ENCODE assay signal across 8 mouse cellular contexts in genomic region chr7:118243453-118244385, GRCm38 (mm10). TPM values are rescaled to one million over a fixed set of nuclear protein-coding genes. Genes with fewer than 3 reads are reported as not detected.
DNase-seq lines count a peak whose midpoint lies in the region; ATAC-seq lines count a peak whose summit lies in the region.

TSS of gene Smg1 (minus strand) at chr7:118243670.

- H3K4me2 ChIP-seq in heart, embryonic 14.5 days (ENCODE audit: low read length) = peak within 1 kb of the TSS; percentile 78
- H3K4me2 ChIP-seq in liver, embryonic 13.5 days = peak within 1 kb of the TSS; percentile 89
- peak within 1 kb of the TSS; percentile 74 for H3K4me2 ChIP-seq in stomach, embryonic 16.5 days (ENCODE audit: low read depth, low read length)

- peak within 1 kb of the TSS; percentile 76 to 98 for H3K27ac ChIP-seq in heart, embryonic 14.5 days (replicated peaks in 1 of 2; ENCODE audit: control insufficient read depth in 1 of 2, insufficient read depth in 1 of 2, low read depth in 2 of 2, low read length in 2 of 2)
- peak within 1 kb of the TSS; percentile 97 for H3K27ac ChIP-seq in liver, embryonic 13.5 days
- peak within 1 kb of the TSS; percentile 99 for H3K27ac ChIP-seq in stomach, embryonic 16.5 days (ENCODE audit: low read length)

- H3K36me3 ChIP-seq in heart, embryonic 14.5 days (ENCODE audit: control insufficient read depth, insufficient read depth, low read length) = no peaks in the 10 kb centered on the region
- H3K36me3 ChIP-seq in liver, embryonic 13.5 days = no peaks in the 10 kb centered on the region
- no peaks in the 10 kb centered on the region for H3K36me3 ChIP-seq in stomach, embryonic 16.5 days (ENCODE audit: control insufficient read depth, insufficient read depth, low read length)

- no peaks in the 10 kb centered on the region for H3K27me3 ChIP-seq in heart, embryonic 14.5 days (ENCODE audit: control insufficient read depth, insufficient read depth, low read length)
- H3K27me3 ChIP-seq in liver, embryonic 13.5 days = no peaks in the 10 kb centered on the region
- H3K27me3 ChIP-seq in stomach, embryonic 16.5 days (ENCODE audit: control insufficient read depth, insufficient read depth, low read length) = no peaks in the 10 kb centered on the region

- peaks cover 2 to 10% of the 10 kb centered on the region in 2 experiments; a peak in 3 of 4 replicates for H3K4me1 ChIP-seq in heart, embryonic 14.5 days (ENCODE audit: control insufficient read depth in 2 of 2, insufficient read depth in 2 of 2, low read length in 2 of 2)
- H3K4me1 ChIP-seq in liver, embryonic 13.5 days (replicated peaks) = peaks cover 51% of the 10 kb centered on the region
- H3K4me1 ChIP-seq in stomach, embryonic 16.5 days (ENCODE audit: control insufficient read depth, insufficient read depth, low read length) = peaks cover 11% of the 10 kb centered on the region

- DNase-seq in c-Kit-negative CD71-positive TER-119-positive erythroid progenitor cells, embryonic 14.5 days (ENCODE audit: low read depth, low spot score) = peak; percentile 99
- peak; percentile 89 for DNase-seq in fibroblast of lung, adult 2 months (ENCODE audit: low read depth)
- DNase-seq in kidney, postnatal 14 days = peak; percentile 100
- peak; percentile 100 for DNase-seq in liver, embryonic 13.5 days
- peak; percentile 97 for DNase-seq in neural tube, embryonic 10.5 days (ENCODE audit: extremely low spot score, low spot score)

- H3K9ac ChIP-seq in heart, embryonic 14.5 days (ENCODE audit: low read length) = peak within 1 kb of the TSS; percentile 98
- H3K9ac ChIP-seq in liver, embryonic 13.5 days = peak within 1 kb of the TSS; percentile 96
- peak within 1 kb of the TSS; percentile 98 for H3K9ac ChIP-seq in stomach, embryonic 16.5 days (ENCODE audit: low read length)

- 2% methylated on average over 70 of the region's 79 CpGs for WGBS in heart, embryonic 14.5 days
- under 1% methylated on average over 79 of the region's 79 CpGs for WGBS in liver, embryonic 13.5 days (ENCODE audit: insufficient replicate concordance)
- 2% methylated on average over 70 of the region's 79 CpGs for WGBS in stomach, embryonic 16.5 days

- peak within 1 kb of the TSS; percentile 68 to 96 for H3K4me3 ChIP-seq in heart, embryonic 14.5 days (ENCODE audit: control insufficient read depth in 1 of 2, insufficient read depth in 1 of 2, low read depth in 1 of 2, low read length in 2 of 2)
- H3K4me3 ChIP-seq in liver, embryonic 13.5 days (replicated peaks) = peak within 1 kb of the TSS; percentile 83
- H3K4me3 ChIP-seq in stomach, embryonic 16.5 days (replicated peaks; ENCODE audit: low read length) = peak within 1 kb of the TSS; percentile 98

- H3K9me3 ChIP-seq in heart, embryonic 14.5 days (ENCODE audit: control insufficient read depth, low read length) = no peaks in the 10 kb centered on the region
- H3K9me3 ChIP-seq in liver, embryonic 13.5 days (replicated peaks) = no peaks in the 10 kb centered on the region
- H3K9me3 ChIP-seq in stomach, embryonic 16.5 days (replicated peaks; ENCODE audit: control insufficient read depth, low read length) = no peaks in the 10 kb centered on the region

- ATAC-seq in CD4-positive, CD25-positive, alpha-beta regulatory T cell, adult 4 months = peak; percentile 85
- ATAC-seq in heart, embryonic 14.5 days (ENCODE audit: insufficient number of reproducible peaks, insufficient read depth, low FRiP score, low read depth) = peak; percentile 97
- peak; percentile 94 for ATAC-seq in liver, embryonic 13.5 days (ENCODE audit: low read depth)
- peak; percentile 97 for ATAC-seq in stomach, embryonic 16.5 days (ENCODE audit: insufficient read depth, low FRiP score)

RNA-seq across cellular contexts. Expression of gene Smg1, which starts in this region (rescaled TPM):
- polyA plus RNA-seq in CD4-positive, CD25-positive, alpha-beta regulatory T cell, adult 4 months (2017; shearing (Covaris generic)) = 10 to 100 TPM; 30.2 to 44.0 TPM
- 18.8 and 20.3 TPM in 2 replicates for polyA plus RNA-seq in heart, embryonic 14.5 days (2014; fragmentation: Nextera tagmentation; extraction: Ambion mirVana)
- 5.8 and 6.0 TPM in 2 replicates for polyA plus RNA-seq in liver, embryonic 13.5 days (2015; fragmentation: Nextera tagmentation; extraction: Ambion mirVana)
- polyA plus RNA-seq in stomach, embryonic 16.5 days (2015; fragmentation: Nextera tagmentation; extraction: Ambion mirVana) = 10.6 and 14.2 TPM in 2 replicates

Comparison
In these comparisons a context has a peak if more than half of its experiments do, and no peak if none do; other contexts are left out.
1. Peak in every context shown above with its lines: DNase-seq, ATAC-seq, H3K4me3 ChIP-seq and H3K27ac ChIP-seq.